Mouse (Mus musculus) right cerebral cortex, adult 2 months (tissue): ENCODE results near the gene Avp.
"Not testable (repeated sequence)": the region's sequence is repeated elsewhere in the genome, so short reads cannot be mapped to it uniquely, and the experiment has no call there.

Experiments used
- DNase-seq, 2 experiments: peaks; one replicate each; pipeline ENCODE4 v3.0.0; 2021 to 2022; ENCODE audit warnings: low spot score in 2 of 2

Gene Avp

GRCm38 (mm10) chr2:130582552-130582951 lies at the start of gene Avp:
Gene Avp (minus strand): TSS chr2:130582554.
- DNase-seq: no peak

- DNase-seq: peak; percentile 95 to 96
Observed at GRCm38 (mm10) chr2:130629839-130630203, 47.5 kb upstream of the Avp start, which contains the start of the genes Fastkd5 and Ubox5. Gene Fastkd5 (minus strand): TSS chr2:130630027. Gene Ubox5 (minus strand): TSS chr2:130630038.

GRCm38 (mm10) chr2:130629080-130629838 lies 46.9 kb upstream of the Avp start:
- DNase-seq: no peak

GRCm38 (mm10) chr2:130628424-130628823 lies 46.1 kb upstream of the Avp start:
- DNase-seq: no peak

- no peak for DNase-seq
Observed at GRCm38 (mm10) chr2:130618972-130619371, 36.6 kb upstream of the Avp start.

GRCm38 (mm10) chr2:130613091-130613490 lies 30.7 kb upstream of the Avp start:
- peak in 1 of 2 experiments; percentile 25 for DNase-seq

- no peak for DNase-seq
Observed at GRCm38 (mm10) chr2:130602195-130602594, 19.8 kb upstream of the Avp start.

GRCm38 (mm10) chr2:130598399-130598798 lies 16.0 kb upstream of the Avp start:
- DNase-seq: no peak

- DNase-seq: peak; percentile 50 to 52
Observed at GRCm38 (mm10) chr2:130597601-130598010, 15.3 kb upstream of the Avp start.

GRCm38 (mm10) chr2:130595596-130595995 lies 13.2 kb upstream of the Avp start:
- DNase-seq: no peak

GRCm38 (mm10) chr2:130591016-130591415 lies 8.7 kb upstream of the Avp start:
- DNase-seq: no peak

- DNase-seq: no peak
Observed at GRCm38 (mm10) chr2:130589761-130590160, 7.4 kb upstream of the Avp start.

GRCm38 (mm10) chr2:130589157-130589556 lies 6.8 kb upstream of the Avp start:
- DNase-seq: no peak

- DNase-seq: no peak
Observed at GRCm38 (mm10) chr2:130588373-130588772, 6.0 kb upstream of the Avp start.

- DNase-seq: peak; percentile 43 to 56
Observed at GRCm38 (mm10) chr2:130586016-130586415, 3.7 kb upstream of the Avp start.

GRCm38 (mm10) chr2:130583902-130584560 lies 1.7 kb upstream of the Avp start:
- no peak for DNase-seq

GRCm38 (mm10) chr2:130581201-130581600 lies 1.2 kb downstream of the Avp start:
- DNase-seq: no peak

GRCm38 (mm10) chr2:130579791-130580190 lies 2.6 kb downstream of the Avp start:
- no peak for DNase-seq

- peak; percentile 82 to 86 for DNase-seq
Observed at GRCm38 (mm10) chr2:130578148-130578547, 4.2 kb downstream of the Avp start.

GRCm38 (mm10) chr2:130577632-130578031 lies 4.7 kb downstream of the Avp start:
- DNase-seq: peak; percentile 21 to 22

- DNase-seq: no peak
Observed at GRCm38 (mm10) chr2:130577021-130577420, 5.3 kb downstream of the Avp start.

- not testable (repeated sequence) for DNase-seq
Observed at GRCm38 (mm10) chr2:130576564-130576963, 5.8 kb downstream of the Avp start.

GRCm38 (mm10) chr2:130575873-130576272 lies 6.5 kb downstream of the Avp start, which contains the start of gene Oxt:
Gene Oxt (plus strand): TSS chr2:130576173.
- no peak for DNase-seq
